Mouse (Mus musculus) heart, embryonic 14.5 days (tissue): ENCODE measurements around the gene Spryd7. TPM values are rescaled to one million over a fixed set of nuclear protein-coding genes. Genes with fewer than 3 reads are reported as not detected.

ENCODE experiments used
- ATAC-seq: fragments of 200-750 bp; cut with Nextera tagmentation; 2 replicates; pipeline ENCODE4 v1.8.0; 2017; ENCODE audit warnings: low read depth, moderate TSS enrichment; ENCODE audit not compliant: insufficient number of reproducible peaks, insufficient read depth, low FRiP score
- H3K27ac ChIP-seq, 2 experiments: fragments of 200-500 bp in 1 of 2; fragments of 300-500 bp in 1 of 2; sonication (generic) in 1 of 2; replicated peaks in 1 of 2; 2 replicates each; pipeline ENCODE4 v1.5.1; 2012 to 2014; ENCODE audit warnings: low read depth in 2 of 2, low read length in 2 of 2, control low read depth in 1 of 2, mild to moderate bottlenecking in 1 of 2, mixed read lengths in 1 of 2; ENCODE audit not compliant: control insufficient read depth in 1 of 2, insufficient read depth in 1 of 2
- H3K27me3 ChIP-seq: fragments of 300-500 bp; sonication (generic); 2 replicates; pipeline ENCODE4 v1.6.1; 2014; ENCODE audit warnings: mild to moderate bottlenecking, low read length, control low read depth; ENCODE audit not compliant: control insufficient read depth, insufficient read depth
- H3K36me3 ChIP-seq: fragments of 300-500 bp; sonication (generic); 2 replicates; pipeline ENCODE4 v1.6.1; 2014; ENCODE audit warnings: mild to moderate bottlenecking, control low read depth, low read length, mixed read lengths; ENCODE audit not compliant: control insufficient read depth, insufficient read depth
- H3K4me1 ChIP-seq, 2 experiments: fragments of 200-500 bp in 1 of 2; fragments of 300-500 bp in 1 of 2; sonication (generic) in 1 of 2; 2 replicates each; pipeline ENCODE4 v1.6.1; 2012 to 2014; ENCODE audit warnings: low read length in 2 of 2, control low read depth in 1 of 2, mixed read lengths in 1 of 2; ENCODE audit not compliant: control insufficient read depth in 2 of 2, insufficient read depth in 2 of 2
- H3K4me2 ChIP-seq: fragments of 300-500 bp; sonication (generic); 2 replicates; pipeline ENCODE4 v1.6.1; 2014; ENCODE audit warnings: mild to moderate bottlenecking, low read length
- H3K4me3 ChIP-seq, 2 experiments: fragments of 200-500 bp in 1 of 2; fragments of 300-500 bp in 1 of 2; sonication (generic) in 1 of 2; 2 replicates each; pipeline ENCODE4 v1.5.1; 2012 to 2014; ENCODE audit warnings: low read length in 2 of 2, mild to moderate bottlenecking in 2 of 2, control low read depth in 1 of 2, low read depth in 1 of 2, moderate library complexity in 1 of 2; ENCODE audit not compliant: control insufficient read depth in 1 of 2, insufficient read depth in 1 of 2
- H3K9ac ChIP-seq: fragments of 300-500 bp; sonication (generic); 2 replicates; pipeline ENCODE4 v1.6.1; 2014; ENCODE audit warnings: mild to moderate bottlenecking, low read length
- H3K9me3 ChIP-seq: fragments of 300-500 bp; sonication (generic); 2 replicates; pipeline ENCODE4 v1.6.1; 2016; ENCODE audit warnings: low read length, control low read depth; ENCODE audit not compliant: control insufficient read depth
- WGBS: fragments of 180-500 bp; shearing (Covaris S2); extraction: QIAGEN DNeasy Blood & Tissue Kit; methylation state at CpG from one replicate; pipeline ENCODE4 v1.1.7; 2014; 5-methylcytosine and 5-hydroxymethylcytosine counted together
- polyA plus RNA-seq: library from polyadenylated mRNA; unstranded; fragments of >200 nt; fragmentation: Nextera tagmentation; extraction: Ambion mirVana; gene quantifications from 2 replicates; pipeline ENCODE4 v1.2.1, GENCODE M21; 2014

Gene Spryd7
- polyA plus RNA-seq, 1 experiment from 2014 or later = 26.8 TPM

DNA sequence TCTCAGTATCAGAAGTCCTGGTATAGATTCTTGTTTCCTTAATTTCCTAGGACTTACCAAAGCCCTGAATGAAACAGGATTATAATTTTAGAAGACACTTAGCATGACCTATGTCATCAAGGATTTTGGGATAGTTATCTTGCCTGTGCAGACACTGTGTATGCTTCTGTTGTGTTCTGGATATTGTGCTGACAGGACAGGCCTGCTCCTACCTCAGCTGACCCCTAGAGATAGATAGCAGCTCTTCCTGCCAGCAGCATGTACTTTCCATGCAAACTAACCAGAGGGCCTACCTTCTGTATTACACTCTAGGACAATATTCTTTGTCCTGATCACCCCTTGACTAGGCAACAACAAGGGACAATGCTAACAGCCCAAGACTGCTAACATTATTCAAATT lies 25.7 kb downstream of the Spryd7 start:
- Histone ChIP-seq H3K27me3 (no peaks in the 10 kb centered on the region), H3K4me2 (no peak overlapping the region), H3K27ac (no peak overlapping the region), H3K4me1 (peaks cover 3 to 8% of the 10 kb centered on the region in 2 experiments), H3K36me3 (peaks cover 12% of the 10 kb centered on the region), H3K9ac (no peak overlapping the region), H3K4me3 (no peak overlapping the region), H3K9me3 (no peaks in the 10 kb centered on the region)
- ATAC-seq = peak; percentile 61; the same call in 1 of the 2 replicates

DNA sequence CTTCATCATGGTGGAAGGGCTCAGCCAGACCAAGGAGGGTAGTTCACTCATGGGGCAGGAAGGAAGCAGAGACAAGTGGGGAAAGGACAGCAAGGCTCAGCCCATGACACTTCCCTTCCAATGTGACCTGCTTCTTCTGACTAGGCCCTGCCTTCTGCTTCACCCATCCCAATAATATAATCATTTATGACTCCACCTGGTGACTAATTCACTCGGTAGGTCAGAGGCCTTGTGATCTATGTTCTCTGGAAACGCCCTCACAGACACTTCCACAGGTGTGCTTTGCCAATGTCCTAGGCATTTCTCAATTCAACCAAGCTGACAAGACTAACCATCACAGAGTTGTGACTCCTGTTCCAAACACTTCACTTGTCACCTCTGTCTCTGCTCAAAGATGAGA lies 26.3 kb downstream of the Spryd7 start:
- Histone ChIP-seq H3K27me3 (no peaks in the 10 kb centered on the region), H3K4me1 (peaks cover 3 to 8% of the 10 kb centered on the region in 2 experiments), H3K36me3 (peaks cover 6% of the 10 kb centered on the region; the same call in 1 of the 2 replicates), H3K27ac (no peak overlapping the region), H3K9ac (no peak overlapping the region), H3K4me3 (no peak overlapping the region), H3K9me3 (no peaks in the 10 kb centered on the region), H3K4me2 (no peak overlapping the region)
- ATAC-seq = no peak
- WGBS = 88% methylated on average over 2 of the region's 2 CpGs

- Histone ChIP-seq H3K9me3 (no peaks in the 10 kb centered on the region), H3K4me2 (no peak overlapping the region), H3K36me3 (no peaks in the 10 kb centered on the region), H3K4me3 (no peak overlapping the region), H3K9ac (no peak overlapping the region), H3K27me3 (no peaks in the 10 kb centered on the region), H3K4me1 (peaks cover 3 to 8% of the 10 kb centered on the region in 2 experiments), H3K27ac (no peak overlapping the region)
- ATAC-seq = no peak
- WGBS = 82% methylated on average over 7 of the region's 7 CpGs
Observed at GRCm38 (mm10) chr14:61529533-61529932, 27.2 kb downstream of the Spryd7 start.

DNA sequence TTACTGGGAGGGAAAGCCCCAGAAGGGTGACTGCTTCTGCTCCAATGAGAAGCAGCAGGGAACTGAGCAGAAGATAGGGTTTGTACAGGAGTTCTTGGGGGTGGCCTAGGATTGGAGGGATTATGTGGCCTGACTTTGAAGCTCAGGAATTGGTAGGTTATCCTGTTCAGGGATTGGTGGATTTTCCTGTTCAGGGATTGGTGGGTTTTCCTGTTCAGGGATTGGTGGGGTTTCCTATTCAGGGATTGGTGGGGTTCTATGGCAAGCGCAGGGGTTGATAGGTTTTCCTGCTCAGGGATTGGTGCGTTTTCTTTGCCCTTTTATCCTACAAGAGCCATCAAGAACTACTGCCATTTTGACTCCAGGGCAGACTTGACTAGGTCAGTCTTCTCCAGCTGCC lies 30.7 kb downstream of the Spryd7 start:
- no peak for ATAC-seq
- H3K4me3 ChIP-seq = no peak overlapping the region
- WGBS = 92% methylated on average over 2 of the region's 2 CpGs

GRCm38 (mm10) chr14:61523821-61524220 lies 32.9 kb downstream of the Spryd7 start:
- Histone ChIP-seq H3K4me1 (no peaks in the 10 kb centered on the region), H3K27me3 (no peaks in the 10 kb centered on the region), H3K9me3 (no peaks in the 10 kb centered on the region), H3K4me3 (no peak overlapping the region), H3K4me2 (no peak overlapping the region), H3K36me3 (no peaks in the 10 kb centered on the region), H3K27ac (no peak overlapping the region), H3K9ac (no peak overlapping the region)
- WGBS = 78% methylated on average over 2 of the region's 2 CpGs
- no peak for ATAC-seq

More for the DNA sequence above, 30.7 kb downstream of the Spryd7 start:
- H3K36me3 ChIP-seq = no peaks in the 10 kb centered on the region
- no peaks in the 10 kb centered on the region for H3K27me3 ChIP-seq
- H3K4me1 ChIP-seq = peaks cover 0 to 2% of the 10 kb centered on the region in 2 experiments; a peak in 2 of 4 replicates
- no peak overlapping the region for H3K4me2 ChIP-seq
- H3K9ac ChIP-seq = no peak overlapping the region
- no peak overlapping the region for H3K27ac ChIP-seq
- H3K9me3 ChIP-seq = no peaks in the 10 kb centered on the region

DNA sequence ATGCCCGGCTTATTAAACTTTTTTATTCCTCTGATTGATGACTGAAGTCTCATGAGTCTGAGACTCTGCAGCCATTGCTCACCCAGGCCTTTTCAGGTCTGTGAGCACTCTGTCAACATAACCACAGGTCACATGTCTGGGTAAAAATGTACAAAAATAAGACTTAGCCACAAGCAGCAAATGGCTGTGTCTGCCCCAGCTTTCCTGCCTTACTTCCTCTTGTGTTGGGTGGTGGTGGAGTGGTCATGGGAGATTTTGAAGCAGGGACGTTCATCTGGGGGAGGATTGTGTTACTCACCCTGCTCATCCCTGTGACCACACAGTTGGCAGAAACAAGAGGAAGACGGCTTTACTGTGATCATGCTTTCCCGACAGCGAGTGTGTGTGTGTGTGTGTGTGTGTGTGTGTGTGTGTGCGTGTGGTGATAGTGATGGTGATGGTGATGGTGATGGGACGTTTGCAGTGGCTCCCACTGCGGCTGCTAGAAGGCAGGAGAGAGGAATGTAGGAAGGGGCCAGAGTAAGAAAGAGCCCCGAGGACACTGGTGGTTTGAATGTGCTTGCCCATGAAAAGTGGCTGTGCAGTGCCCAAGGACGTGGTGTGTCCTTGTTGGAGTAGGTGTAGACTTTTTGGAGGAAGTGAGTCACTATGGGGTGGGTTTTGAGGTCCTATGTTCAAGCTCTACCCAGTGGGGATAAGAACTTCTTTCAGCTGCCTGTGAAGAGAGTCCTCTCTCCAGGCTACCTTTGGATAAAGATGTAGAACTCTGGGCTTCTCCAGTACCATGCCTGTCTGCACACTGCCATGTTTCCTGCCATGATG lies 37.8 kb downstream of the Spryd7 start:
- Histone ChIP-seq H3K36me3 (no peaks in the 10 kb centered on the region), H3K27ac (no peak overlapping the region)
- 83% methylated on average over 10 of the region's 10 CpGs for whole genome bisulfite sequencing

DNA sequence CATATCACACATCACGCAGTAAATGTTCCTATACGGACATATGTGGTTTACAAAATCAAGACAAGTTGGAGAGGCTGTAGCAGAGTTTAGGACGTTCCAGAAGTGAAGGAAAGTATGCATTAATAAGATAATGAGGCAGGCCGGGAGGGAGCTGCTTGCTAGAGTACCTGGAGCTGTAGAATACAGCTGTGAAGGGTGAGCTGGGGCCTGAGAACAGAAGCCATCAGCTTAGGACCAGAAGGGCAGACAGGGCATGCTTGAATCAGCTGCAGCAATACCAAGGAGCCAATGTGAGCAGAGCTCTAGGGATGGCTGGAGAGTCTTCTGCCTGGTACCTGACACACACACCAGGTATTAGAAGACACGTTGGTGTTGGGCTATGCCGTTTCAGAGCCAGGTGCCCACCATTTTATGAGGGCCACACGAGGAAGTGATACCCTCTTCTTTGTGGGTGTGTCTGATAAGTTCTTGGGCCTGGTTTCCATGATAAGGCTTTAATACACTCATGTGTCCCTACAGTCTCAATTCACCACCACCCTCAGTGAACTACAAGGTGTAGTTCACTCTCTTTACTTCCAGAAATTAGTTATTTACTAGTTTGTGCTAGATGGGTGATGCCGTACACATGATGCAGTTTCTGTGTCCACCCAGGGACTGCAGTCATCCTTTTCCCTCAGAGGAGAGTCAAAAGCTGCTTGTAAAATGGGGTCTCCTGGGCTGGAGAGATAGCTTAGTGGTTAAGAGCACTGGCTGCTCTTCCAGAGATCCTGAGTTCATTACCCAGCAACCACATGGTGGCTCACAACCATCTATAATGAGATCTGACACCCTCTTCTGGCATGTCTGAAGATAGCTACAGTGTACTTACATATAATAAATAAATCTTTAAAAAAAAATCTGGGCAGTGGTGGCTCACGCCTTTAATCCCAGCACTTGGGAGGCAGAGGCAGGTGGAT lies 39.9 kb downstream of the Spryd7 start:
- Histone ChIP-seq H3K4me3 (no peak overlapping the region), H3K4me2 (no peak overlapping the region), H3K27ac (no peak overlapping the region), H3K27me3 (no peaks in the 10 kb centered on the region), H3K4me1 (no peaks in the 10 kb centered on the region), H3K9ac (no peak overlapping the region), H3K9me3 (0 out of 2 replicates have a peak, but pooled peaks cover 4% of the 10 kb centered on the region), H3K36me3 (no peaks in the 10 kb centered on the region)
- ATAC-seq = no peak
- 73% methylated on average over 9 of the region's 9 CpGs for WGBS

More for the DNA sequence above, 37.8 kb downstream of the Spryd7 start:
- H3K4me1 ChIP-seq = no peaks in the 10 kb centered on the region
- no peak overlapping the region for H3K9ac ChIP-seq
- no peaks in the 10 kb centered on the region for H3K27me3 ChIP-seq
- 0 out of 2 replicates have a peak, but pooled peaks cover 4% of the 10 kb centered on the region for H3K9me3 ChIP-seq
- no peak overlapping the region for H3K4me2 ChIP-seq
- ATAC-seq = no peak
- H3K4me3 ChIP-seq = no peak overlapping the region
